Mouse (Mus musculus) kidney, adult 2 months (tissue): ENCODE measurements around the gene Upf2.
"Not testable (repeated sequence)": the region's sequence is repeated elsewhere in the genome, so short reads cannot be mapped to it uniquely, and the experiment has no call there.

ENCODE experiments used
- CTCF ChIP-seq: fragments of 200-500 bp; conservative IDR thresholded peaks from 2 replicates; pipeline ENCODE4 v1.5.1; 2011; ENCODE audit warnings: low read depth, mild to moderate bottlenecking, control low read depth, low read length, moderate library complexity, mixed read lengths; ENCODE audit not compliant: insufficient read depth, insufficient read length
- POLR2A ChIP-seq: fragments of 200-500 bp; IDR thresholded peaks from one replicate; pipeline ENCODE4 v1.6.1; 2011; ENCODE audit warnings: low read depth, low read length, control low read depth

DNA sequence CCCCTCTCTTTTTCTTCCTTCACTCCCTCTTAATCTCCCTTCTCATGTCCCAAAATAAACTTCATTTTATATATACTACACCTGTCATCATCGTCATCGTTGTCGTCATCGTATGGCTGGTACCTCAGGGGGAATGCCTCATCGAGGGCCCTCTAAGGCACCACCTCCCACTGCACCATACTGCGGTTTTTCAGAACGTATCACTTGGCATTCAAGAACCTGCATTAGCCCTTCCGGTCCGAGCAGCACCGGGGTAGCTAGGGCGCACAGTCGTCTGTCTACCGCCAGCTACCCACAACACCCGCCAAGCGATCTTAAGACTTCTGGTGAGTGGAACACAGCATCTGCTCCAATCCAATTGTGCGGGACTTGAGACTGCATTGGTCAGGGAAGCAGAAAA, 138.7 kb downstream of the Upf2 start:
- TF ChIP-seq POLR2A, CTCF: not testable (repeated sequence)
